Mouse (Mus musculus) kidney, postnatal 14 days (tissue): ENCODE results near the gene Hormad1.
"Not testable (repeated sequence)": the region's sequence is repeated elsewhere in the genome, so short reads cannot be mapped to it uniquely, and the experiment has no call there.

Source experiments
- DNase-seq: peaks from one replicate; pipeline ENCODE4 v3.0.0; 2022; ENCODE audit warnings: mixed read lengths

Hormad1 gene

DNA sequence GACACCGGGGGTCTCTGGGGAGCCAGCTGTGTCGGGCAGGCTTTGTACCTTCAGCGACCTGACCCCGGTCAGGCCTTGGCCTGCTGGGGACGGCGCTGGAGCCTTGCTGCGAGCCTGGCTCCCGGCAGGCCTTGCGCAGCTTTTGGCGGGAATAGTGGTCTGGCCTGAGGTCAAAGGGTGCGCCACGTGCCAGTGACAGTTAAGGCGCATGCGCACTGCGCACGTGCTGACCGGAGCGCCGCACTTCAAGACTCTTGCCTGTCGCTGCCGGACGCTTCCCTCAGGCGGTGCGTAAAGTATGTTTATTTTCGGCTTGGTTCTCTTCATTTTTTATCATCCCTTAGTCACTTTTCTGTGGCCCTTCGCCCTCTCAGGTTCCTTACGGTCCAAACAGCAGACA lies at the start of gene Hormad1:
Gene Hormad1, plus strand, starts transcription at position 241 of the 400 bp plus-strand sequence.
- no peak for DNase-seq

DNA sequence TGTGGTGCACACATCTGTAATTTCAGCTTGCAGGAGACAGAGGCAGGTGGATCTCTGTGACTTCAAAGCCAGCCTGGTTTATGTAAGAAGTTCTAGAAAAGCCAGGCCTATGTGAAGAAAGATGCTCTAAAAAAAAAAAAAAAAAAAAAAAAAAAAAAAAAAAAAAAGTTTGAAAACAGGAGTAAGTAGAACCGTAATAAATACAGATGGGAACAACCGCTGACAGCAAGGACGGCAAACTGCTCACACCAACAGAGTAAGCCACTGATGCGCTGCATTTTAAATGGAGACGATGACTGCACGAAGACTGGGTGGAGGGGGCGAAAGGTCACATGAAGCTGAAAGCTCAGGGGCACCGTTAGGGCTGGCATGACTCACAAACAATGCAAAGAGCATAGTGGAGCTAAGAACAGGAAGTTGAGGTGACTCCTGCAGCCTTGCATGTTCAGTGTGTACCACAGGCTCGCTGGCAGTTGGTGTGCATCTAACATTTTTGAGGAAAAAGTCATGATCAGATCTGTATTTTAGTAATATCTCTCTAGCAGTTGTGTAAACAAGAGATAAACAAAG lies 47.8 kb upstream of the Hormad1 start:
- no peak for DNase-seq

DNA sequence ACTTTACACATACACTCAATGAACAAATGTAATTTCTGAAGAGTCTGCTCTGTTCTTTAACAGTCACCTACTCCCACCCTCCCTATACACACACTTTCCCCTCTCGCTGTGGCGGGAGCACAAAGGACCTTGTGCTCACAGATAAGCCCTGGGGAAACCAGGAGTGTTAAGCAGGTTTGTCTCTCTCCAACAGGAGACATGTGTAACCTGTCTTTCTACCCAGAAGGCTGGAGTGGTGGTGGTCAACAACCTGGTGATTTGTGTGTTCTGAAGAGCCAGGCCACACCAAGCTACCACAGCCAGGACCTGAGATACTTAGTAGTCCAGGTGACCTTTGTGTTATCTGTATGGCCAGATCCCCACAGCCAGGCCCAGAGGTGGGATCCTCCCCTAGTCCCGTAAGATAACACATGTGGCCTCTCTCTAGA lies 42.8 kb upstream of the Hormad1 start:
- no peak for DNase-seq

DNA sequence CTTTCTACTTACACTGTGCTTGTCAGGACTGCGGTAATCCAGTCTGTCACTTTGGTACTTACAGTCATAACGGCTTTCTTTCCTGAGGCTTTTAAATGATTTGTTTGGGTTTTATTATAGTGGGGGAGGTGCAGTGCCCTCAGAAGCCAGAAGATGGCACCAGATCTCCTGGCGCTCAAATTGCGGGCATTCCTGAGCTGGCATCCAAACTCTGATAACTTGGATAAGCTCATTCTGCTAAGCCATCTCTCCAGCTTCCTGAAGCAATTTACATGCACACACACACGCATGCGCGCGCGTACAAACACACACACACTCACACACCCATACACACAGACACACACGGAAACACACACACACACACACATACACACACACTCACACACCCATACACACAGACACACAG lies 42.0 kb upstream of the Hormad1 start:
- DNase-seq = peak; percentile 76

DNA sequence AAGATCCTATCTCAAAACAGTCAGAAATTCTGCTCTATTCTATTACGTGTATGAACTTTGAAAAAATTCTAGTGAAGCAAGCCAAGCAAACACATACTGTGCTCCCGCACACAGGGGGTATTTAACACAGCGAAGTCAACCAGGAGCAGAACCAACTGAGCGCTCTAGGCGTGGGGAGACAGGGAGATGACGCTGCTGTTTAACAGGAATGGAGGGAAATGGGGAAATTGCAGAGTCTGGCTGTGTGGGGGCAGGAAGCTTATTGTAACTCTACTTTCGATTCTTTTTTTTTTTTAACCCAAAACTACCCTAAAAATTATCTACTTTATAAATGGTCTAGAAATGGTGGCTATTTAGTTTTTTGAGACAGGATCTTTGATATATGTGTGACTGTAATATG lies 40.6 kb upstream of the Hormad1 start:
- DNase-seq = no peak

DNA sequence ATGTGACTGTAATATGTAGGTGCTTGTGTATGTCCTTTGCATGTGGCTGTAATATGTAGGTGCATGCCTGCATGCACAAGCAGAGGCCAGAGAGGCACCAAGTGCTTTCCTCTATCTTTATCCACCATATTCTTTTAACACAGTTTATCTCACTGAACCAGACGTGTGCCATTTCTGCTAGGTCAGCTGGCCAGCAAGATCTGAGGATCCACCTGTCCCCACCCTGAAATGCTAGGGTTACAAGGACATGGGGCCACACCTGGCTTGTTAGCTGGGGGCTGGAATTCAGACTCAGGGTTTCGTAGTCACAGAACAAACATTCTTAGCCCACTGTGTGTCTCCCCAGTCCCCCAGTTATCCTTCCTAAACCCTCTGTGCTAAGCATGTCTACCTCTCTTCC lies 40.2 kb upstream of the Hormad1 start:
- DNase-seq = no peak

DNA sequence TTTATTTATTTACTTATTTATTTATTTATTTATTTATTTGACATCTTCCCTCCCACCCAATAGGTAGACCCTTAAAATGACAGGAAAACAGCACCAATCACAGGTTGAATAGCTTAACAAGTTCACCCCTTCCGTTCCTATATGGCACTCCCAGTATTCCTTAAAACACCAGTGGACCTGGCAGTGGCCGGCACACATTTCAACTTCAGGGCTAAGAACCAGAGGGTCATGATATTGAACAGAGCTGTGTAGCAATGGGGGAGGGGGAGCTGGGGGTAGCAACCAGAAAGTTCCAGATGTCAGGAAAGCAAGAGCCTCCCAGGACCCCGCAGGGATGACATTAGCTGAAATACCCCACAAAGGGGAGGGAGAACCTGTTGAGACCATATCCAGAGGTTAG lies 39.4 kb upstream of the Hormad1 start:
- DNase-seq = no peak

DNA sequence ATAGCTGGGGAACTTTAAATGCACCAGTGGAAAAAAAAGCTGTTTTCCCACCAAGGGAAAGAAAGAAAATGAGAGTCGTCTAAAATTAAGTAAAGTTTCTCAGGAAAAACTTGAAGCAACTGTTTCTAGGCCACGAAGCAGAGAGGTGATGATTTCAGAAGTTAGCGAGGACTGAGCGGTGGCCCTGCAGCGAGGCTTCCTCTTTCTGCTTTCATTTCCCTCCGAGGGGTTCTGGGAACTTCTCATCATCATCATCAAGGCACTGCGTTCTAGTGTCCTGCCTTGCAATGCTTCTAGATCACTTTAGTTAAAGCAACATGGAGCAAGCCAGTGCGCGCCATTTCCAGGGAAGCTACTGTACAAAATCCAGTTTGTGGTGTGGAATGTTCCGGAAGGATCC lies 38.3 kb upstream of the Hormad1 start:
- DNase-seq = no peak

DNA sequence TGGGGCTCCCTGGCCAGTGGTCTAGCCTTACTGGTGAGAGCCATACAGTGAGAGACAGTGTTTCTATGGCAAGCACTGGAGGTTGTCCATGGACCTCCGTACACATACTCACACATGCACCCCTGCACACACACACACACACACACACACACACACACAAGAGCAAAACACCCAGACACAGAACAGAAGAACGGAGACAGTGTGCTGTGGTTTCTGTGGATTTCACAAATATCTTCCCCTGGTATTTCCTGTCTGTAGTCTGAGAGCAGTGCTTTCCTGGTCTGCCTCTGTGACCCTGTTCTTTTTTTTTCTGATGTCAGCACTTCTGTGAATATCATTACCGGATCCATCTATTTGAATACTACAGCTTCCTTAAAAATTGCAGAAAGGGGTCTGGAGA lies 35.8 kb upstream of the Hormad1 start:
- peak; percentile 40 for DNase-seq

DNA sequence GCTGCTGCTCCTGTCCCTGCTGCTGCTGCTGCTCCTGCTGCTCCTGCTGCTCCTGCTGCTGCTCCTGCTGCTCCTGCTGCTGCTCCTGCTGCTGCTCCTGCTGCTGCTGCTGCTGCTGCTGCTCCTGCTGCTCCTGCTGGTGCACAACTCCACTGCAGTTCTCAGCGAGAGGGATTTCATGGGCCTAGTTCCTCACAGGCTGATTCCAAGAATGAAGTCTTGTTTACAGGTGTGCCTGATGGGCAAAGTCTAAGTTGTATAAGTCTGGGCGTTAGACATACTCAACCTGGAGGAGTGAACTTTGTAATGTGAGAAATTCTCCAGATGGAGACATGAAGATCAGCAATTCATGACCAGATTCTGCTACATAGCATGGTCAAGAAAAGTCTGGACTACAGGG lies 34.8 kb upstream of the Hormad1 start:
- DNase-seq = peak; percentile 15

DNA sequence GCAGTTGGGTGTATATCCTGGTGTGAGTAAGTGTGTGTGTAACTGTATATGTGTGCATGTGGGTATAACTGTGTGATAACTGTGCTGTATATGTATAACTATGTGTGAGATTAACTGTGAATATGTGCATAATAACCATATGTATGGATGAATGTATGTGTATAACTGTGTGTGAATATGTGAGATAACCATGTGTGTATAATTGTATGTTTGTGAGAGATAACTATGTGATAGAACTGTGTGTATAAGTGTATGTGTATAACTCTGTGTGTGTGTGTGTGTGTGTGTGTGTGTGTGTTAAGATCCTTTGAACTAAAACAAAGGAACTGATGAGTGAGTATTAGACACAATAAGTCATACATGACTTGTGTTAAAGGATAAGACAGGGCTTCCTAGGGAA lies 33.4 kb upstream of the Hormad1 start:
- no peak for DNase-seq

DNA sequence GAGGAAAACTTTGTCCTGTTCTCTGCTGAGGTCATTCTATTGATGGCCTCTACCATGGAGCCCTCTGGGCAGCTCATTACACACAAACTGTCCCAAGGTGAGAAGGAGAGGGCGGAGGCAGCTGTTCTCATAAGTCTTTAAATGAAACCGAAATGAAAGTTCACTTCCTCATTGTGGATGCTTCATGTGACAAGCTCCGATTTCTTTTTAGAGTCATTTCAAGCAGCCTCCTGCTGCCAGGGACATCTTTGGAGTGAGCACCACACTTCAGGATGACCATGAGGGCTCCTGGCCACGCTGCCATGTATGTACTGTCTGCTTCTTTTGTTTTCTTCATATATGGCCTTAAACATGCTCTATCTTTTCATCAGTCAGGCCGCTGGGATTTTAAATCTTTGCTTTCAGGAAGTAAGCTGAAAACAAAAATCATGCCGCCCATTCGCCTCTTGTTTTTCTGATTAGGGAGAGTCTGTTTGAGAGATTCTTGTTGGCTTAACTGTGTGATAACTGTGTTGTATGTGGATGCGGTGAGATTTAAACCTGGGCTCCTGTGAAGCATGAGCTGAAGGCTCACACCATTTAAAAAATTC lies 32.8 kb upstream of the Hormad1 start, which contains the start of gene Ctss:
Gene Ctss, plus strand, starts transcription at position 165 of the 590 bp plus-strand sequence.
- DNase-seq = no peak

DNA sequence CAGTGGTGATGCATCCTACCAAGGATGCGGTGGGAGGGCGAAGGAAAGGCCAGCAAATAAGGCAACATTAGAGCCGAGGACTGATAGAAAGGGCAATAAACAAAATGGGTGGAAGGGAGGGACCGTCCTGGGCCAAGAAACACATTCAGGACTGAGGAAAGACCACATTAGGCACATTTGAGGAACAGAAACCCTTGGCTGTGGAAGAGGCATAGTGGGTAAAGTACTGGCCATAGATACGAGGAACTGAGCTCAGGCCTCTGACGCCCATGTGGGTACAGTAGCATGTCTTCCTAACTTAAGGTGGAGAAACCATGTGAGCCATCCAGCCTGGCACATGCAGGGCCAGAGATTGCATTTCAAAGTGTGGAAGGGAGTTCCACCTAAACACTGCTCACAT lies 29.7 kb upstream of the Hormad1 start:
- DNase-seq = no peak

DNA sequence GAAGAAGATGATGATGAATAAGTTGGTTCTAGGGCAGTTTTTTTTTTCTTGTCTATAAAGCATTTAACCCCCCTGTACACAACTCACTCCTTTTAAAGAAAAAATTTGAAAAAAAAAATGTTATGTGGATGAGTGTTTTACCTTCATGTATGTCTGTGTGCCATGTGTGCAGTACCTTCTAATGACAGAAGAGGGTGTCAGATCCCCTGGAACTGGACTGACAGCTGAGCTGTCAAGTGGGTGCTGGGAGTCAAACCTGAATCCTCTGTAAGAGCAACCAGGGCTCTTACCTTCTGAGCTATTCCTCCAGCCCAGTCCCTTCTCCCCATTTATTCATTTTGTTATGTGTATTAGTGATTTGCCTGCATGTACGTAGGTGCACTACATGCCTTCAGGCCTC lies 28.5 kb upstream of the Hormad1 start:
- no peak for DNase-seq

DNA sequence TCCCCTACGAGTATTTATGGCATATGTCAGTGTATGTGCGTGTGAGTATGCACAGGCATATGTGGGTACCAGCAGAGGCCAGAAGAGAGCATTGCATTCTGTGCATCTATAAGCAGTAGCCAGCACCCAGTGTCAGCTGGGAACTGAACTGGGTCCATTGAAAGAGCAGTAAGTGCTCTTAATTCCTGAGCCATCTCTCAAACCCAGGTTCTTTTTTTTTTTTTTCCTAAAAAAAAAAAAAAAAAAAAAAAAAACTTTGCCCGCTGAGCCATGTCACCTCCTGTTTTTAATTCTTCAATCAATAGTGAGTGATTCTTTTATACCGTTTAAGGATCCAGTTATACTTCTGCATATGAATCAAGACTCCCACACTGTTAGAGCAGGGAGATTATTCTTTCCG lies 26.1 kb upstream of the Hormad1 start:
- no peak for DNase-seq

DNA sequence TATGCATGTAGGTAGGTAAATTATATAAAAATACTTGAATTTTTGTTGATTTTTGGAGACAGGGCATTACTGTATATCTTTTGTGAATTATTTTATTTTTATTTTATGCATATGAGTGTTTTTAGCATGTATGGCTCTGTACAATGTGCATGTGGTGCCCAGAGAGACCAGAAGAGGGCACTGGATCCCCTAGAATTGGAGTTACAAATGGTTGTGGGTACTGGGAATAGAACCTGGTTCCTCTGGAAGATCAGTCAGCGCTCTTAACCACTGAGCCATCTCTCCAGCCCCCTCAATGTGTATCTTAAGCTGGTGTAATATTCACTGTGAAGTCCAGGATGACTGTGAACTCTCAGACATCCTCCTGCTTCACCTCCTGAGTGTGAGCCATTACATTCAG lies 24.6 kb upstream of the Hormad1 start:
- DNase-seq = no peak

DNA sequence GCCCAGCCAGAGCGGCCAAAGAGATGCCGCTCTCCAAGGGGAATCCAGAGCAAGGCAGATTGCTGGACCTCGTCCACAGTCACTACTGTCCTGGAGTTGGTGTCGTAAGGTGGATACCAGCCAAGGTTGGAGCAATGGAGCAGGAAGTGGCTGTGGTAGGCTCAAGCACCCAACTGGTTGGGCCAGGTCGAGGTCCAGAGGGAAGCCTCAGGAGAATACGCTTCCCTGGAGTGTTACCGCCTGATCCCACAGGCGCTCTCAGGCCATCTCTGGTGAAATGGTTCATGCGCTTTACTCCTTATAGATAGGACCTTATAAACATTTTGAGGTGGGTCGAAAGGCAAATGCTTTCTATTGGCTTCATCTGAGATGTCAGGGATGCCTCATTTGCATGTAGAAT lies 20.5 kb upstream of the Hormad1 start:
- DNase-seq = no peak

DNA sequence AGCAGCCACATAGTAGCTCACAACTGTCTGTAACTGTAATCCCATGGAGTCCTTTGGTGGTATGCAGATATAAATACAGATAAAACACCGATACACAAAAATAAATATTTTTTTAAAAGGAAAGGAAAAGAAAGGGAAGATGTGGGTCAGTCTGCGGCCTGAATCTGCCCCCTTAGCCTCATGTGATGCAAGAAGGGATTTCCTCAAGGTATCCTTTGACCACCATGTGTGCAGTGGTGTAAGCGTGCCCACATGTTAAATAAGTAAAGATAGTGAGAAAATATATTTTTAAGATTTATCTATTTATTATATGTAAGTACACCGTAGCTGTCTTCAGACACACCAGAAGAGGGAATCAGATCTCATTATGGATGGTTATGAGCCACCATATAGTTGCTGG lies 19.6 kb upstream of the Hormad1 start:
- no peak for DNase-seq

DNA sequence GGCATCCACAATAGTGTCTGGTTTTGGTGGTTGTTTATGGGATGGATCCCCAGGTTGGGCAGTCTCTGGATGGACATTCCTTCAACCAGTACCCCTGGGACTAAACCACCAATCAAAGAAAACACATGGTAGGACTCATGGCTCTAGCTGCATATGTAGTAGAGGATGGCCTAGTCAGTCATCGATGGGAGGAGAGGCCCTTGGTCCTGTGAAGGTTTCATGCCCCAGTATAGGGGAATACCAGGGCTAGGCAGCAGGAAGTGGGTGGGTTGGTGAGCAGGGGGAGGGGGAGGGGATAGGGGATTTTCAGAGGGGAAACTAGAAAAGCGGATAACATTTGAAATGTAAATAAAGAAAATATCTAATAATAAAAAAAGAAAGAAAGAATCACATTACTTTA lies 18.3 kb upstream of the Hormad1 start:
- not testable (repeated sequence) for DNase-seq

DNA sequence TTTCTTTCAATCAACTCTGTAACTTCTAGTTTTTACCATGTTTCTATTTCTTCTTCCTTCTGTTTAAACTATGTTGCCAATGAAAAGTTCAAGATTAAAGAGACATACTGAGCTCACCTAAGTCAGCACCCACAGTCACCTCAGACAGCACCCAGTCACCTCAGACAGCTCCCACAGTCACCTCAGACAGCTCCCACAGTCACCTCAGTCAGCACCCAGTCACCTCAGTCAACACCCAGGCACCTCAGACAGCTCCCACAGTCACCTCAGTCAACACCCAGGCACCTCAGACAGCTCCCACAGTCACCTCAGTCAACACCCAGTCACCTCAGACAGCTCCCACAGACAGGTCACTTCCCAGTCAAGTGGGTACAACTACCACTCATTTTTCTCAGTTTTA lies 17.3 kb upstream of the Hormad1 start:
- DNase-seq = no peak

DNA sequence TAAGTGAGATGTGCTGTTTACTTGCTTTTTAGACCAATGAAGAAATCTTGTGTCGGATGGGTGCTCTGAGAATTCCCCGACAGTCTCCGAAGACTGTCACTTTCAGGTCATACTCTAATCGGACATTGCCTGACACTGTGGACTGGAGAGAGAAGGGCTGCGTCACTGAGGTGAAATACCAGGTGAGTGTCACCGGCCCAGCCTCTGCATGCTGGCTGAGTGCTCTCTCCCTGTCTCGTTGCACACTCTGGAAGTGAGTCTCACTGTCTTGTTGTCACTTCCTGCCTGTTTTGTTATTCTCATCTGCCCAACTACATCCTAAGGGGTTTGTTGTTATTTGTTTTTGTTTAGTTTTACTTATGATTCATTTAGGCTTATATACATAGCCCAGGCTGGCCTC lies 16.5 kb upstream of the Hormad1 start:
- no peak for DNase-seq

DNA sequence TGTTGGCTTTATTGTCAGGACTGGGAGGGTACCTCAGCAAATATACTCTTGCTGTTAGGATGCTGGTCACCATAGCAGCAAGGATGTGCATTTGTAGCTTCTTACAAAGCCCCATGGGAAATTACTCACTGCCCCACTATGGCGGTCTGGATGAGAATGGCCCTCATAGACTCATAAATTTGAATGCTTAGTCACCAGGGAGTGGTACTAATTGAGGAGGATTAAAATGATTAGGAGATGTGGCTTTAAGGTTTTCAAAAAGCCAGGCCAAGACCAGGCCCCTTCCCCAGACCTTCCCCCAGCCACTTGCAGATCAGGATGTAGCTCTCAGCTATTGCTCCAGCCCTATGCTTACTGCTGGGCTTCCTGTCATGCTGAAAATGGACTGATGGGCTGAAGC lies 9.3 kb upstream of the Hormad1 start:
- DNase-seq = no peak

DNA sequence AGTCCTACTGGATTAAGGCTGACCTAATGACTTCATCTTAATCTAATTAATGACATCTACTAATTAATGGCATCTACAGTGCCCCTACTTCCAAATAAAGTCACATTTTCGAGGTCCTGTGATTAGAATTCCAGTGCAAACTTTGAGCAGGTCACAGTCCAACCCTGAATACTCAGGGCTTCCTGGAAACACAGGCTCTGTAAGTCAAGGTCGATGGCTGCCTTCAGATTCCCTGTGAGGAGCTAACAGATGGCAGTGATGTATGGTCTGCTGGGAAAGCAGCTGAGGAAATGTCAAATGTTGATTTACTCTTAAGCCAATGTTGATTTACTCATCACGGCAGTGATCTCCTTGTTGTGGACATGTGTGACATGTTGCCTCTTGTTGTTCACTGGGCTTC lies 5.5 kb upstream of the Hormad1 start:
- no peak for DNase-seq

DNA sequence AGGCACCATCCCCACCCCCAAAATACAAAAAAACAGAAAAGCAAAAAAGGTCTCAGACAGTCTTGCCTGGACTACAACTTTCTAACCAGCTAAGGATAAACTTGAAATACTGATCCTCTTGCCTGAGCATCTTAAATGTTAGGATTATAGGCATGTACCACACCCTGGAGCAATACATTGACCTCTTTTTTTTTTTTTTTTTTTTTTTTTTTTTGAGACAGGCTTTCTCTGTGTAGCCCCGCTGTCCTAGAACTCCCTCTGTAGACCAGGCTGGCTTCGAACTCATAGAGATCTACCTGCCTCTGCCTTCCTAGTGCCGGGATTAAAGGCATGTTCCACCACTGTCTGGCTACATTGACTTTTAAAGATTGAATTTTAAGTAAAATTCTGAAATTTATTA lies 1.3 kb downstream of the Hormad1 start:
- no peak for DNase-seq

DNA sequence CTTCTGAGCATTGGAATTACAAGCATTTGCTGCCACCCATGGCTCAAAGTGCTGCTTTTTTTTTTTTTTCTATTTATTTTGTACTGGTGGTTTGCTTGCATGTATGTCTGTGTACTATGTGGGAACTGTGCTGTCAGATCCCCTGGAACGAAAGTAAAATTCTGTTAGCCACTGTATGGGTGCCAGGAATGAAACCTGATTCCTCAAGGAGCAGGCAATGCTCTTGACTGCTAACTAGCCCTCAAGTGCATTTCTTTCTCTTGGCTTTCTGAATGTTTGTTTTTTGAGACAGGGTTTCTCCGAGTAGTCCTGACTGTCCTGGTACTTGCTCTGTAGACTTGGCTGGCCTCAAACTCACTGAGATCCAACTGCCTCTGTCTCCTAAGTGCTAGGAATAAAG lies 2.3 kb downstream of the Hormad1 start:
- no peak for DNase-seq
